Mouse (Mus musculus) embryonic facial prominence, embryonic 14.5 days (tissue): Measurements from ENCODE around the gene Ablim1. TPM values are rescaled to one million over a fixed set of nuclear protein-coding genes. Genes with fewer than 3 reads are reported as not detected.
A peak's percentile ranks its signal among the peaks of the same experiment; 100 is the strongest.

Source experiments
- ATAC-seq: fragments of 200-750 bp; cut with Nextera tagmentation; 2 replicates; pipeline ENCODE4 v1.8.0; 2017; ENCODE audit warnings: low read depth, moderate number of reproducible peaks, moderate TSS enrichment
- DNase-seq: peaks from one replicate; pipeline ENCODE4 v3.0.0-alpha.2; 2015; ENCODE audit warnings: low spot score
- H3K27ac ChIP-seq: fragments of 300-500 bp; sonication (generic); replicated peaks from 2 replicates; pipeline ENCODE4 v1.5.1; 2014; ENCODE audit warnings: low read depth, mild to moderate bottlenecking, low read length, moderate library complexity
- H3K27me3 ChIP-seq: fragments of 300-500 bp; sonication (generic); replicated peaks from 2 replicates; pipeline ENCODE4 v1.6.1; 2014; ENCODE audit warnings: low read length; ENCODE audit not compliant: control insufficient read depth, insufficient read depth
- H3K36me3 ChIP-seq: fragments of 300-500 bp; sonication (generic); 2 replicates; pipeline ENCODE4 v1.6.1; 2014; ENCODE audit warnings: low read length, mixed read lengths; ENCODE audit not compliant: control insufficient read depth, insufficient read depth
- H3K4me1 ChIP-seq: fragments of 300-500 bp; sonication (generic); 2 replicates; pipeline ENCODE4 v1.6.1; 2014; ENCODE audit warnings: antibody characterized with exemption, low read length; ENCODE audit not compliant: control insufficient read depth, insufficient read depth
- H3K4me2 ChIP-seq: fragments of 300-500 bp; sonication (generic); 2 replicates; pipeline ENCODE4 v1.6.1; 2014; ENCODE audit warnings: low read depth, mild to moderate bottlenecking, low read length, moderate library complexity, mixed read lengths
- H3K4me3 ChIP-seq: fragments of 300-500 bp; sonication (generic); 2 replicates; pipeline ENCODE4 v1.5.1; 2014; ENCODE audit warnings: low read depth, mild to moderate bottlenecking, low read length
- H3K9ac ChIP-seq: fragments of 300-500 bp; sonication (generic); 2 replicates; pipeline ENCODE4 v1.6.1; 2014; ENCODE audit warnings: low read depth, mild to moderate bottlenecking, low read length, moderate library complexity, mixed read lengths
- H3K9me3 ChIP-seq: fragments of 300-500 bp; sonication (generic); 2 replicates; pipeline ENCODE4 v1.6.1; 2016; ENCODE audit warnings: low read length; ENCODE audit not compliant: control insufficient read depth
- WGBS: fragments of 180-500 bp; shearing (Covaris S2); extraction: QIAGEN DNeasy Blood & Tissue Kit; methylation state at CpG from one replicate; pipeline ENCODE4 v1.1.7; 2014; 5-methylcytosine and 5-hydroxymethylcytosine counted together
- polyA plus RNA-seq: library from polyadenylated mRNA; unstranded; fragments of >200 nt; fragmentation: Nextera tagmentation; extraction: Ambion mirVana; gene quantifications from 2 replicates; pipeline ENCODE4 v1.2.1, GENCODE M21; 2014

Ablim1 gene
- polyA plus RNA-seq, 1 experiment from 2014 or later = 49.3 TPM

GRCm38 (mm10) chr19:57088804-57089369 is 225.8 kb downstream of the Ablim1 start:
- Histone ChIP-seq H3K36me3 (no peaks in the 10 kb centered on the region), H3K9me3 (no peaks in the 10 kb centered on the region), H3K9ac (no peak overlapping the region), H3K4me1 (peaks cover 6% of the 10 kb centered on the region; the same call in 1 of the 2 replicates), H3K27ac (no peak overlapping the region), H3K27me3 (no peaks in the 10 kb centered on the region), H3K4me2 (no peak overlapping the region), H3K4me3 (no peak overlapping the region)
- DNase-seq (no peak), ATAC-seq (no peak)
- 88% methylated on average over 2 of the region's 2 CpGs for WGBS

GRCm38 (mm10) chr19:57084520-57085166 is 230.1 kb downstream of the Ablim1 start:
- WGBS = 84% methylated on average over 5 of the region's 5 CpGs
- peaks cover 6% of the 10 kb centered on the region for H3K4me1 ChIP-seq
- H3K4me3 ChIP-seq = no peak overlapping the region
- no peak overlapping the region for H3K27ac ChIP-seq
- H3K36me3 ChIP-seq = no peaks in the 10 kb centered on the region
- DNase-seq (no peak), ATAC-seq (no peak)
- no peaks in the 10 kb centered on the region for H3K27me3 ChIP-seq
- H3K9me3 ChIP-seq = no peaks in the 10 kb centered on the region
- H3K9ac ChIP-seq = no peak overlapping the region
- no peak overlapping the region for H3K4me2 ChIP-seq

- H3K27ac ChIP-seq = no peak overlapping the region
- 100% methylated on average over 2 of the region's 2 CpGs for WGBS
- H3K9me3 ChIP-seq = no peaks in the 10 kb centered on the region
- H3K4me2 ChIP-seq = no peak overlapping the region
- ATAC-seq = no peak
- no peak for DNase-seq
- H3K4me3 ChIP-seq = no peak overlapping the region
- no peaks in the 10 kb centered on the region for H3K27me3 ChIP-seq
- no peaks in the 10 kb centered on the region for H3K36me3 ChIP-seq
- H3K9ac ChIP-seq = no peak overlapping the region
- peaks cover 9% of the 10 kb centered on the region for H3K4me1 ChIP-seq
These were observed 230.8 kb downstream of the Ablim1 start for GRCm38 (mm10) chr19:57083887-57084286.

GRCm38 (mm10) chr19:57083183-57083555 is 231.6 kb downstream of the Ablim1 start:
- WGBS = 53% methylated on average over 10 of the region's 10 CpGs
- H3K4me1 ChIP-seq = peaks cover 16% of the 10 kb centered on the region
- H3K27ac ChIP-seq = no peak overlapping the region
- H3K27me3 ChIP-seq = no peaks in the 10 kb centered on the region
- no peak for ATAC-seq
- no peak overlapping the region for H3K4me2 ChIP-seq
- no peak for DNase-seq
- H3K4me3 ChIP-seq = no peak overlapping the region
- H3K9me3 ChIP-seq = no peaks in the 10 kb centered on the region
- H3K36me3 ChIP-seq = no peaks in the 10 kb centered on the region
- H3K9ac ChIP-seq = no peak overlapping the region

GRCm38 (mm10) chr19:57082454-57083182 is 232.1 kb downstream of the Ablim1 start:
- DNase-seq (no peak), ATAC-seq (no peak)
- no peak overlapping the region for H3K27ac ChIP-seq
- H3K4me3 ChIP-seq = no peak overlapping the region
- no peaks in the 10 kb centered on the region for H3K36me3 ChIP-seq
- peaks cover 21% of the 10 kb centered on the region for H3K4me1 ChIP-seq
- 67% methylated on average over 17 of the region's 17 CpGs for WGBS
- H3K27me3 ChIP-seq = no peaks in the 10 kb centered on the region
- H3K4me2 ChIP-seq = no peak overlapping the region
- no peaks in the 10 kb centered on the region for H3K9me3 ChIP-seq
- H3K9ac ChIP-seq = no peak overlapping the region

GRCm38 (mm10) chr19:57081536-57081935 is 233.2 kb downstream of the Ablim1 start:
- ATAC-seq (no peak), DNase-seq (no peak)
- no peak overlapping the region for H3K4me3 ChIP-seq
- no peak overlapping the region for H3K9ac ChIP-seq
- H3K9me3 ChIP-seq = no peaks in the 10 kb centered on the region
- H3K36me3 ChIP-seq = no peaks in the 10 kb centered on the region
- peaks cover 28% of the 10 kb centered on the region for H3K4me1 ChIP-seq
- H3K27ac ChIP-seq = no peak overlapping the region
- H3K4me2 ChIP-seq = no peak overlapping the region
- WGBS = 30% methylated on average over 4 of the region's 4 CpGs
- H3K27me3 ChIP-seq = no peaks in the 10 kb centered on the region

- no peak overlapping the region for H3K27ac ChIP-seq
- 77% methylated on average over 3 of the region's 3 CpGs for WGBS
- no peak overlapping the region for H3K4me2 ChIP-seq
- DNase-seq = no peak
- H3K9ac ChIP-seq = no peak overlapping the region
- H3K4me1 ChIP-seq = peaks cover 45% of the 10 kb centered on the region
- no peak overlapping the region for H3K4me3 ChIP-seq
- H3K9me3 ChIP-seq = no peaks in the 10 kb centered on the region
- no peak for ATAC-seq
- no peaks in the 10 kb centered on the region for H3K27me3 ChIP-seq
- H3K36me3 ChIP-seq = no peaks in the 10 kb centered on the region
These were observed 235.1 kb downstream of the Ablim1 start for GRCm38 (mm10) chr19:57079606-57079981.

- Histone ChIP-seq H3K36me3 (no peaks in the 10 kb centered on the region), H3K9ac (no peak overlapping the region), H3K9me3 (no peaks in the 10 kb centered on the region), H3K27ac (peak overlapping the region; percentile 79; the same call in 1 of the 2 replicates), H3K27me3 (no peaks in the 10 kb centered on the region), H3K4me1 (peaks cover 45% of the 10 kb centered on the region), H3K4me2 (no peak overlapping the region), H3K4me3 (no peak overlapping the region)
- peak; percentile 48; the same call in 1 of the 2 replicates for ATAC-seq
- WGBS = 44% methylated on average over 10 of the region's 10 CpGs
- DNase-seq = peak; percentile 77
These were observed 235.7 kb downstream of the Ablim1 start for GRCm38 (mm10) chr19:57078867-57079605.
